Mouse (Mus musculus): ENCODE data around the gene Abcg1.

The Abcg1 gene

DNA sequence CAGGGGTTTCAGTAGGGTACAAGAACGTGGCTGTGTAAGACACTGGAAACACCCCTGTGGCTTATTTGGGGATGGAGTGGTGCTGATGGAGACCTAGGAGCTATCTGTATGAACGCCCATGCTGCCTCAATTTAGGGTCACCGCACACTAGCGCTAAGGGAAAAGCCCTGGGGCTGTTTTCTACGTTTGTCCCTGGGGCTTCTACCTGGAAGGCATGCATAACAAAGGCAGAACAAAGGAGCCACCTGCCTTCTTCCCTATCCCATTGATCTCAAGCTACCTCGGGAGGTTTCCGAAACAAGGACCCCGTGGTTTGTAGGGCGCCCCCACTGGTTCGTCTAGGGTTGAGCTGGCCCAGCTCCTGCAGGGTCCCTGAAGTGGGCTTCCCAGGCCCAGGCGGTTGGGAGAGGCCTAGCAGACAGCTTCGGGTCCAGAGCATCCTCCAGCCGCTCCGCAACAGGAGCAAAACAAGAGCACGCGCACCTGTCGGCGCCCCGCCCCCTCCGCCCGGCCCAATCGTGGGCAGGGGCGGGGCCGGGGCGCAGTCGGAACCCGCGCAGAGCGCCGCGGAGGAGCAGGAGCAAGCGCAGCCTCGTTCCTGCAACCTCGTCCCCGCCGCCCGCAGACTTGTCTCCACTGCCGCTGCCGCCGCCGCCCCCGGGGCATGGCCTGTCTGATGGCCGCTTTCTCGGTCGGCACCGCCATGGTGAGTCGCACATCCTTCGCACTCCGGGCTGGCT, at the start of gene Abcg1:
TSS of gene Abcg1 (plus strand) at position 525 of the 740 bp plus-strand sequence.
- peak in 1 of 2 experiments; percentile 79 for DNase-seq (ENCODE audit: low spot score in 2 of 2)

DNA sequence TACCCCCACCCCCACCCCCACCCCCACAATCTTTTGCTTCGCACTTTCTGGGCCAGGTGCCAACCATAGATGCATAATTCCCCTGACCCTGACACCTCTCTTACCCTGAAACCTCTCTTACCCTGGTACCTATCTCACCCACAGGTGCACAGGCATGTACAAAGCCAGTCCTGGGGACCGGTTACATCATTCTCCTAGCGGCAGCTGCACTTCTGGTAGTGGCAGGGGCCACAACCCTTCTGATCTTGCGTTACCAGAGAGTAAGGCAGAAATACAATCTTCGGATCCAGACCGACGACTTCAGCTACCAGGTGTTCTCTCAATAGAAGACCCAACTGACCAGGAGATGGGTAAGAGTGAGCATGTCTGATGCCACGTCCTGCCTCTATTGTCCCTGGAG, 49.1 kb upstream of the Abcg1 start:
- no peak for DNase-seq (ENCODE audit: low spot score in 2 of 2)

DNA sequence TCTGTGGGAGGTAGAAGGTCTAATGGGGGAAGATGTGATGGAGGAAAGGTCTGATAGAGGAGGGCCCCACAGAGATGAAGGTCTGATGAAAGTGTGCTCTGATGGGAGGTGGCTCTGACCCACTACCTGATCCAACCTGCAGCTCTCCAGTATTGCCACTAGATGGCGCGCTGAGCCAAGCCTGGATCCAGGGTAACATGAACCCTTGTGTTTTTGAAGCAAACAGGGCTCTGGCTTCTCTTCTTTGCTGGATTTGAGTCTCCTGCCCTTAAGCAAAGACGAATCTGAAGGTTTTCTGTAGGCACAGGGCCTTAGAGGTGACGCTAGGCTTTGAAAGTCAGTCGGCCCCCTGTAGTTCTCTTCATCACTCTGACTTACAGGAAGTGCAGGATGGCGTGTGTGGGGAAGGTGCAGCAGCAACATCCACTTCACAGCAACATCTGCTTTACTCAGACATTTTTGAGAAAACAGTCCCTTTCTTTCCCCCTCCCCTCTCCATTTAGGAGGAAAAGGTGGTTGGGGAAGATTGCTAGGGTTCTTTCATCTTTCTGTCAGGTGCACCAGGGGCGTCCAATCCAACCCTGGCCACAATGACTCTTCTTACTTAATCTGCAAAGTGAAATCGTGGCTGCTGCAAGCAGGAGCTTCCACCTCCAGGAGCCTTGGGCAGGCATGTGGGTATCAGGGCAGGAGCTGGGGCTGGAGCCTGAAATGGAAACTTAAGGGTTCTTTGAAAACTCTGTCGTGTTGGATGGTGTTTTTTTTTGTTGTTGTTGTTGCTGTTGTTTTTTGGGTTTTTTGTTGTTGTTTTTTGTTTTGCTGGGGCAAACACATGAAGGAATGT, 45.7 kb upstream of the Abcg1 start:
- DNase-seq (ENCODE audit: low spot score in 2 of 2): peak; percentile 33 to 72

DNA sequence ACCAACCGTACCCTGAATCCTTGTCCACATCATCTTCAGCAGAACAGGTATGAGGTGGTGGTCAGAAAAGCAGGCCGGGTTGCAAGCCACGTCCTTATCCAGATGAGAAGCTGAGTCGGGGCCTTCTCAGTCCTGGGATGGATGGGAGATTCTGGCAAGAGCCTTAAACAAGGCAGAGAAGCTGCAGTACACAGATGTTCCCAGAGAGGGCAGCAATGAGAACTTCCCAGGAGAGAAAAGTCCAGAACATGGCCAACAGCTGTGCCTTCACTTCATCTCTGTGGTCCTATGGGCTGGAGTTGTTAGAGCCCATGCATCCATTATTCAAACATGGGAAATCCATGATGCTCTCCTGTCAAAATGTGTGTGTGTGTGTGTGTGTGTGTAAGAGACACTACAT, 39.2 kb upstream of the Abcg1 start:
- peak; percentile 40 to 72 for DNase-seq (ENCODE audit: low spot score in 2 of 2)

DNA sequence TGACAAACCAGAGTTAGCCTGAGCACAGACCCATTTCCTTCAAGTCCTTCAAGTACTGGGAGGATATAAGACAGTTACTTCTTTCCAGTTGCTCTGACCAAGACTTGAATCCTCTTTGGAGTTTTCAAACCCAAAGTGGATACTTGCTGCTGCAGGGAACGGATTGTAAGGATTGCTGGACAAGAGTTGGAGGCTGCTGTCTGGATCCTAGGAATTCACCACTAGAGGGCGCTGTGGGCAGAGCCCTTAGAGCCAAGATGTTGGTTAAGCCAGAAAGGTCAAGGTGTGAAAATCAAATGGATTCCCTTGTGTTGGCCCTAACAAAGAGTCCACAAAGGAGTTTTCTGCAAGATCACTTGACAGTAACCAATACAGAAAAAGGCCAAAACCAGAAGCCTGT, 38.0 kb upstream of the Abcg1 start:
- peak; percentile 61 to 77 for DNase-seq (ENCODE audit: low spot score in 2 of 2)

DNA sequence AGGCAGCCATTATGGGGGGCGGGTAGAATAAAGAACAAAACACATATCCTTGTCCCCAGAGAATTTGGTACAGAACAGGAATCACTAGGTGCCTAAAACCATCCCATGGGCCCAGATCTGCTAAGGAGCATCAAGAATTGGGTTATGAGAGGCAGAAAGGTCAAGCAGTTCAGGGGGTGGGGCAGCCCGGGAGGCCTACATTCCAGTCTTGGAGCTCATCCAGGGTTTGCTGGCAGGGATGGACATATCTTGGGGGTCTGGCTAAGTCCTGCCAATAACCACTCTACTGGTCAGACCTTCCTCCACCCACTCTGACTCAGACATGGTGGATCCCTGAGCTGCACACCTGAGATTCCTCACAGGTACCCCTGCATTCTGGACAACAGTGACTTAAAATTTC, 37.4 kb upstream of the Abcg1 start:
- no peak for DNase-seq (ENCODE audit: low spot score in 2 of 2)

DNA sequence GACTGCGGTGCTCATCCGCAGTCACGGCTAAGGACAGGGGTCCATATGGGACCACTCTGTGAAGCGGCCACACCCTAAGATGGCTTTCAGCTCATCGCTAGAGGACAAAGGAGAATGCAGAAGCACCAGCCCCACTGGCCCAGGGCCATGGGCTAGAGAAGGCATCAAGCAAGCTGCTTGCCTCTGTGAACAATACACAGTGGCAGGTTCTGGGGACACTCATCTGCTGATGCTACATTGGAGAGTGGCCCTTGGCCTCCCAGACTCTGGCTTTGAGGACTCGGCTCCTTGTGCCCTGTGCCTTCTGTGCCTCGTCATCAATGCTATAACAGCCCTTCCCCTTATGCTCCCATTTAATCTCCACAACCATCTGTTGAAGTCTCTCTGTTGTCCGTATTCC, 36.2 kb upstream of the Abcg1 start:
- DNase-seq (ENCODE audit: low spot score in 2 of 2): no peak

DNA sequence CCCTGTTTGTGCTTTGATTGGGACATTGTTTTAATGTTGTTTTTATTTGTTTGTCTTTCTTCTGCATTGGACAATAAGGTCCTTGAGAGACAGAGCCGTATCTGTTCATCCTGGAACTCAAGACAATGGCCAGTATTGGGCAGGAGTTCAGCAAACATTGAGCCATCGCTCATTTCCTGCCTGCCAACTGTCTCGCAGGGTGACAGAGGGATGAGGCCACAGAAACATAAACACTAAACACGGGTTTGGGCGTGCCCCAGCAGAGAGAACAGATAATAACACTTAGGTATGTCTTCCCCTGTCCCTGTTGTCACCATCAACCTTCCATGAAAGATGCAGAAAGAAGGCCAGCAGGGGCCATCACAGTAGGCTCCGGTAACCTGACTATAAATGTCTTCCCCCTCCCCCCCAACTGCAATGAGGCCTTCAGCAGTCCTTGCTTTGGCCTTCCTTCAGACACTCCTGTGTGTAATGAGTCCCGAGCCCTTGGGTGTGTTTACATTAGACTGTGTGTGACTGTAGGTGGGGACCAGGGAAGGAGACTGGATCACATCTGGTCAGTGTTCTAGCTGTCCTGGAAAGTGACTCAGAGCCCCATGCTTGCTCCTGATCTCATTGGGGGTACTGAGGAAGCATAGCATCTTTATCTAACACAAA, 33.2 kb upstream of the Abcg1 start:
- DNase-seq (ENCODE audit: low spot score in 2 of 2): no peak

DNA sequence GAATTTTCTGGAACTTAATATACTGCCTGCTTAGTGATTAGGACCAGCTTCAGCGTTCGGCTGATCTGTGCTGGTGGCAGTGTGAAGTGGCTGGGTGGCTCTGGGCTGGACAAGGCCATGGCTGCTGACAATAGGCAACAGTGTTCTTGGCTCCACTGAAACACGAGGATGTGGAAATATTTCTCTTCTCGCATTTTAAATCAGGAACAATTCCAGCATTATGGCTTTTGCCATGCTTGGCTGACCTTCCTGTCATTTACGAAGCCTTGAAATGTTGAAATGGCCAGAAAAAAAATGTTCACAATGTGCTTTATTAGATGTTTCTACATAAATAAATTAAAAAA, 32.7 kb upstream of the Abcg1 start:
- DNase-seq (ENCODE audit: low spot score in 2 of 2): no peak

DNA sequence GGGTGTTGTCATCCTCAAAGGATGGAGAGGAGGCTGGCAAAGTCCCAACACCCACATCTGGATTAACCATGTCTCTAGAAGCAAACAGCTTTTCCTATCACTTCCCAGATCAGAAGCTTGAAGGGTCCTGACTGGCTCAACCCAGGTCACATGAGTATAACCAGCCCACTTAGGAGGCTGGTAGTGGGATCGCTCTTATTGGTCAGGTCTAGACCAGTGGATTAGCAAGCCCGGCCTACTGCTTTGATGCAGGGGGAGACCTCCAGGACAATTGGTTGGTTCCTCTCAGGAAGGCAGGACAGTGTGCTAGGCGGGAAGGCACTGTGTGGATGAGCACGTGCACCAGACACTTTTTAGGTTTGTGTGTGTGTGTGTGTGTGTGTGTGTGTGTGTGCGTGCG, 30.5 kb upstream of the Abcg1 start:
- no peak for DNase-seq (ENCODE audit: low spot score in 2 of 2)

DNA sequence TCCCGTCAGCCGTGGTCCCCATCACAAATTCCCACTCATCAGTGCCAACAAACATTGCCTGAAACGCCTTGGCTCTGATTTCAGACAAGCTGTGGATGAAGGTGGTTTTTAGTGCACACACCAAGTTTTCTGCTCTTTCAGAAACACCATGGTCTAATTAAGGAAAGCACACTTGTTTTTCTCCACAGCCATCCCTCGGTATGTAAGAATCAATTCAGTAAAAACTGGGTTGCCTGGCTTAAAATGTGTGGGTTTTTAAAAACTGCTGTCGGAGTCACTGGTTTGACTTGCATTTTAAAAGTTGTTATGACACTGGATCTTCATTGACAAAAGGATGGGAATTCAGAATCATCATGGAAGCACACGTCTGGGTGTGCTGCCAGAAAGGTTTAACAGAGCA, 29.8 kb upstream of the Abcg1 start:
- DNase-seq (ENCODE audit: low spot score in 2 of 2): no peak

DNA sequence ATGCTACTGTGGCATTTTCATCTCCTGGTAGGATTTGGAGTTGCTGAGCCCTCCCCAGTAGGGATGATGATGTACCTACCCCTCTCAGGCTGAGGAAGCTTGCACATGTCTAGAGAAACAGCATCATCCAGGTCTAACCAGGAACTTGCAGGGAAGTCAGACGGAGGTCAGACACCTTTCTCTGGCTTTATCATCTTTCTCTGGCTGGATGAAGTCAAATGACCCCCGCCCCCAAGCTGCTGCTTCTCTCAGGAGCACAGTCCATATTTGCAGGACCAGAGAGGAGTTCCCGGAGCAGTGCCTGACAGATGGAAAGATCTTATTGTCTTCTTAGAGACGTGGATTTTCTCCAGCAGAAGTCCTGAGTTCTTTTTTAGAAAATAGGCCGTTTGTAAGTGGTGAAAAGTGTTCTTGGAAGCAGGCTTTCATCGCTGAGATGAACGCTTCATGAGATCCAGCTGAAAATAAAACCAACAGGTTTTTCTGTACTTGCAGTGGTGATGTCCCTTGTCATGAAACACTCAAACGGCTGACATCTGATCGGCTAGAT, 28.6 kb upstream of the Abcg1 start:
- no peak for DNase-seq (ENCODE audit: low spot score in 2 of 2)

DNA sequence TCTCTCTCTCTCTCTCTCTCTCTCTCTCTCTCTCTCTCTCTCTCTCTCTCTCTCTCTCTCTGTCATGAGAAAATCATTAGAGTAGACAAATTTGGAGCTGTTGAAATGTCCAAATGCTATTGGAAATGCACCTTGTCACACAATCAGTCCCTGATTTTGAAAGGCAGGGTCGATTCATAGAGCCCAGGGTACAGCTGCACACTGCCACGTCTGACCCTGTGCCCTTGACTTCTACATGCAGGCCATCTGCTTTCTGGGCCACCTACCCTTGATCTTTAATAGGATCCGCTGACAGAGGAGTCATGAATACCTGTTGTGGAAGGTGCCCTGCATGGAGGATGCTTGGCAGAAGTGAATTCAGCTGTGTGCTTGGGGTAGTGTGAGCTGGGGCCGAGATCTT, 28.1 kb upstream of the Abcg1 start:
- DNase-seq (ENCODE audit: low spot score in 2 of 2): no peak

DNA sequence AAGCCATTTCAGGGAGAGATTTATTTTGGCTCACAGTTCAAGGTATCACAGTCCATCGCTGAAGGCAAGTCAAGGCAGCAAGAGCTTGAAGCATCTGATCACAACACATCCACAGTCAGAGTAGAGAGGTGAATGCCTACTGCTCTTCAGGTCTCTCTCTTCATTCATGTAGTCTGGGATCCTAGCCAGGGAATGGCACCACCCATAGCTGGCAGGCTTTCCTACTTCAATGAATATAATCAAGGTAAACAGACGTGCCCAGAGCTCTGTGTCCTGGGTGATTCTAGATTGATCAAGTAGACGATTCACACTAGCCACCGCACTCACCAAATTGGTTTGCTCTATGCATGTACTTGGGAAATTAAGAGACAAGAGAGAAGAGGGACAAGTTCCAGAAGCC, 25.1 kb upstream of the Abcg1 start:
- no peak for DNase-seq (ENCODE audit: low spot score in 2 of 2)

DNA sequence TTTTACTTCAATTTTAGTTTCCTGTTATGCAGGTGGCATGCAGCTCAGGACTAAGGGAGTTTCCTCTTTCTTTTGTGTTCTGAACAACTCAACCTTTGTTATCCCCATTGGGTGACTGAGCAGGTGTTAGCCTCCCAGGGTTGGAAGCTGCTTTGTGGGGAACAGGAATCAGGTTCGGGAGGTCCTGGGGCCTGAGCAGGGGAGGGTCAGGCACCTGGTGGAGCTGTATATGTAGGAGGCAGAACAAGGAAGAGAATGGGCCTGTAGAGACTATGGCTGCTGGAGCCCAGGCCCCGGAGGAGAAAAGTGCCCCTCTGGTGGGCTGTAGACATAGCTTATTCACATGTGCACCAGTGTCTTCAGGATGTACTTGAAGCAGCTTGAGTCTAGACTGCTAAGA, 24.2 kb upstream of the Abcg1 start:
- DNase-seq (ENCODE audit: low spot score in 2 of 2): no peak

DNA sequence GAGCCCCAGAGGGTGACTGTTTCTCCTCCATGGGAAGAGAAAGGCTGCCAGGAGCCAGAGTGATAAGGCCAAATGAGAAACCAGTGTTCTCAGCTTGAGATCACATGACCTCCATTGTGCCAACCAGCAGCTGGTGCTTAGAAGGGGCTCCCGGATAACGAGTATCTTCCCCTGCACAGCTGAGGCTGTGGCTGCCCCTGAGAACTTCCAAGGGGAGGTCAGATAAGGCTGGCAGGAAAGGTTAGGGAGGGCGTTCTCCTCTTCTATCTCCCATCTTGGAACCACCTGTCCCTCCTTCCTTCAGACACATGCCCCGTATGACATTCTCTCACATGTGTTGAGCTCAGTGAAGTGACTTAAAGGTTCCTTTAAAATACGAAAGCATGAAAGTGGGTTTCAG, 23.3 kb upstream of the Abcg1 start:
- DNase-seq (ENCODE audit: low spot score in 2 of 2): peak in 1 of 2 experiments; percentile 33

DNA sequence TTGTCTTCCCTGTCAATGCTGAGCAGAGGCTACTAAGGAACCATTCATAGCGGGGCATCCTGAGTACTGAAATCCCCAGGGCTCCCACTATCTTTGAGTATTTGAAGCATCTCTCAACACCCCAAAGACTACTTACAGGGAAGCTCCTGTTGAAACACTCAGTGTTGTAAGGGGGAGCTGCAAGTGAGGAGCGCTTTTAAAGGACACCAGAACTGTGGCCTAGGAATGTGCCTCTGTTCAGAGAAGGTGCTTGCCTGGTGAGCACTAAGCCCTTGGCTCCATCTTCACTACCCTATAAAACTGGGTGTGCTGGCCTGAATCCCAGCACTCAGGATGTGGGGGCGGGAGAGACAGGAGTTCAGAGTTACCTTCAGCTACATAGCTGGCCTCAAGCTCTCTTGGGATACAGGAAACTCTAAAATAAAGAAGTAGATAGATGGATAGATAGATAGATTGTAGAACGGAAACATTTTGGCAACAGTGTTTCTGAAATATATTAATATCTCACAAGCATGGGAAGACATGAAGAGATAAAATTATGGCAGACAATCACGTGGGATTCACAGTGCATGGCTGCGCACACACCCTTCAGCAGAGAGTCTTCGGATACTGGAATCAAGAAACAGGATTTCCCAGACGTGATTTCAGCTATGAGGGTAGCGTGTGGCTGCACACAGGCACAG, 22.7 kb upstream of the Abcg1 start:
- no peak for DNase-seq (ENCODE audit: low spot score in 2 of 2)

DNA sequence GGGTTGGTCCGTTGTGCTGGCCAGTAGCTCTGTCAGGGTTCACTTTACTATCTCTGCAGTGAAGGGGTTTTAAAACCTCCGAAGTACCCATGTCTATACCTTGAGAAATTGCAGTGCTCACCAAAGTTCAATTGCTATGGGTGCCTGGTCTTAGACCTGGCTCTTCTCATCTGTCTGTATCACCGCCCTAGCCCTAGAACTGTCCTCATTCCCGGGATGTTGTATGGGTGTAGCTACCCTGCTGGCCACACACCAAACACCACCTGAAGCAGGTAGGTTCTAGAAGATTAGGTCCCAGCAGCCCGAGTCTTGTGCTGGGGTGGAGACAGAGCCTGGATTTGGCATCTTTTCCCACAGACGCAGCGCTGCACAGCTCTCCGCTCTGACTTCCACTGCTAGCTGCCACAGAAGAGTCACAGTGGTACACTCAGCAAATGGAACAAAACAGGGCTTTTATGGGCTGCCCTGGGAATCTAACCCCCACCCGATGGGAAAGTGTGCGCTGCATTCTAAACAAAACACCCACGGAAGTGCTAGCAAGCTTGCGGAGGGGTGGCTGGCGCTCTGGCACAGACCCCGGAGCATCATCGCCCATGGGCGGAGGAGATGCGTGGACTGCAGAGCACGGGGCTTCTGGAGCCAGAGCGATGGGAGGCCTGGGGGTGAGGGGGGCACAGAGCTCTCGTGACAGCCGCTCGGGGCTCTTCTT, 21.2 kb upstream of the Abcg1 start:
- DNase-seq (ENCODE audit: low spot score in 2 of 2): no peak

DNA sequence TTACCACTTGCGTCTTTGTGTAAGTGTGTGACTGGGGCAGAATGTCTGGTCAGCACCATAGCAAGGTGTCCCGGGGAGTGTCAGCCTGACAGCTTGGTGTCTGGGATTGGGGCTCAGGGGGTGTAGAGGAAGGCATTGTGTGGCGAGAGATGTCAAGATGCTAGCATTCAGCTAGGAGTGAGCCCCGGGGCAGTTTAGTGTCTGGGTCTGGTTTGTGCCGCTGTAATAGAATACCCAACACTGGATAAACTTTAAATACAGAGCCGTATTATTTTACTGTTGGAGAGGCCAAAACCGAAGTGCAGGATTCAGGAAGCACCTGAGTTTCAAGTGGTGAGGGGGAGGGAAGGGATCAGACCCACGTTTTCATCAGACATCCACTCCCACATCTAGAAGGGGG, 20.1 kb upstream of the Abcg1 start:
- no peak for DNase-seq (ENCODE audit: low spot score in 2 of 2)

DNA sequence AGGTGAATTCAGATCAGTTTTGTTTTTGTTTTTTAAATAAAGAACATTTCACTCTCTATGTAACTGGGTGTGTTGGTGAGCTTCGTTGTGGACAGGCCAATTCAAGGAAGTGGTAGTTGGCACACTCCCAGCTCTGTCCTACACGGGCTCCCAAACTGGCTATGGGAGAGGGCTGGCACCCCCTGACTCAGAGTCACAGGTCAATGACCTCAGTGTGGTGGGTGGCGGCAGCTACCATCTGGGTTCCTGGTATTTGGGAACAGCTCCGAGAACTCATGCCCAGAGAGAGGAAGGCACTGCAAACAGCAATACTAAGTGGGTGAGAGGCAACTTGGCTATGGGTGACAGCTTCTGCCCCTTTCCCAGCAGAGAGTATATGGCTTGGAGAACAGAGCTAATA, 19.1 kb upstream of the Abcg1 start:
- DNase-seq (ENCODE audit: low spot score in 2 of 2): peak in 1 of 2 experiments; percentile 34

DNA sequence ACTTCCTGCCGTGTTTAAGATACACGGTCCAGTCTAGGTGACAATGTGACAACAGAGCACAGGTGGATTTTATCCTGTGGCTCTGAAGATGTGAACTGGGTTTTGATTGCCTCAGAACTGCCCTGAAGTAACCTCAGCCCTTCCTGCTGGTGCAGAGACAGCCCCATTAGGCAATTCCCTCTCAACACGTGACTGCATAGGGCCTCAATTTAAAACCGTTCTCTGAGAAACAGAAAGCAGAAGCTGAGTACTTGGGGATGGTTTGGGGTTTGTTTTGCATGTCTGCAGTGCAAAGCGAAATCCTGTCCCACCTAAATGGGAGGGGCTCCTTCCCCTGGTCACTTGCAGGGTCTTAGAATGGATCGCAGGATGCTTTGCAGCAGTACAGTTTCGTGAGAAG, 17.8 kb upstream of the Abcg1 start:
- DNase-seq (ENCODE audit: low spot score in 2 of 2): peak in 1 of 2 experiments; percentile 57
